Mouse (Mus musculus): Measurements from ENCODE around the gene Cfap57.
"Not testable (repeated sequence)": the region's sequence is repeated elsewhere in the genome, so short reads cannot be mapped to it uniquely, and the experiment has no call there.

Gene Cfap57

GRCm38 (mm10) chr4:118517497-118518146, 103.0 kb downstream of the Cfap57 start:
- no peak for DNase-seq

GRCm38 (mm10) chr4:118516699-118517496, 103.7 kb downstream of the Cfap57 start:
- DNase-seq: no peak

GRCm38 (mm10) chr4:118509050-118509449, 111.5 kb downstream of the Cfap57 start:
- peak; percentile 14 for DNase-seq

- not testable (repeated sequence) for DNase-seq
Measured at GRCm38 (mm10) chr4:118507171-118507570, 113.4 kb downstream of the Cfap57 start.

- DNase-seq: no peak
Measured at GRCm38 (mm10) chr4:118505551-118505950, 115.0 kb downstream of the Cfap57 start.
